Mouse (Mus musculus): Measurements from ENCODE around the gene Mtfp1. TPM values are rescaled to one million over a fixed set of nuclear protein-coding genes. Genes with fewer than 3 reads are reported as not detected.

The Mtfp1 gene
- total RNA-seq, 2 experiments from 2014 or later, result 115 to 136 TPM

GRCm38 (mm10) chr11:4093459-4094377 is 1.5 kb downstream of the Mtfp1 start:
- intact Hi-C loops (cut with DNase I), result loop anchor here (10.0 kb wide), 1 partner anchor 1001 kb away; the partner anchor contains the start of genes Ewsr1 and Rhbdd3
- DNase-seq, result no peak

- intact Hi-C loops (cut with DNase I), result no loop called here
- no peak for DNase-seq
Observed at GRCm38 (mm10) chr11:4087267-4087666, 8.0 kb downstream of the Mtfp1 start.

GRCm38 (mm10) chr11:4086246-4086645 is 9.0 kb downstream of the Mtfp1 start:
- intact Hi-C loops (cut with DNase I), result no loop called here
- no peak for DNase-seq

GRCm38 (mm10) chr11:4083316-4084078 is 11.7 kb downstream of the Mtfp1 start:
- DNase-seq, result peak; percentile 33 to 57
- intact Hi-C loops (cut with DNase I), result loop anchor here (1.0 kb wide), 2 partner anchors 30 to 82 kb away; no protein-coding TSS in a partner anchor

- peak; percentile 36 to 66 for DNase-seq
- intact Hi-C loops (cut with DNase I), result no loop called here
Observed at GRCm38 (mm10) chr11:4080219-4080618, 15.0 kb downstream of the Mtfp1 start.

GRCm38 (mm10) chr11:4078267-4078933 is 16.8 kb downstream of the Mtfp1 start:
- intact Hi-C loops (cut with DNase I), result no loop called here
- DNase-seq, result no peak

GRCm38 (mm10) chr11:4076633-4077032 is 18.6 kb downstream of the Mtfp1 start:
- intact Hi-C loops (cut with DNase I), result no loop called here
- DNase-seq, result peak; percentile 26 to 59

- DNase-seq, result no peak
- intact Hi-C loops (cut with DNase I), result no loop called here
Observed at GRCm38 (mm10) chr11:4069664-4070063, 25.6 kb downstream of the Mtfp1 start.

- DNase-seq, result no peak
- intact Hi-C loops (cut with DNase I), result no loop called here
Observed at GRCm38 (mm10) chr11:4064627-4065122, 30.6 kb downstream of the Mtfp1 start, which contains the start of gene Sec14l3. Gene Sec14l3, plus strand, starts transcription at chr11:4064841.

GRCm38 (mm10) chr11:4062981-4063380 is 32.3 kb downstream of the Mtfp1 start:
- DNase-seq, result no peak
- intact Hi-C loops (cut with DNase I), result no loop called here

GRCm38 (mm10) chr11:4062523-4062922 is 32.7 kb downstream of the Mtfp1 start:
- no peak for DNase-seq
- intact Hi-C loops (cut with DNase I), result no loop called here

- intact Hi-C loops (cut with DNase I), result no loop called here
- DNase-seq, result no peak
Observed at GRCm38 (mm10) chr11:4060866-4061575, 34.2 kb downstream of the Mtfp1 start.

GRCm38 (mm10) chr11:4053586-4053985 is 41.7 kb downstream of the Mtfp1 start:
- intact Hi-C loops (cut with DNase I), result loop anchor here (1.0 kb wide), 1 partner anchor 30 kb away; no protein-coding TSS in a partner anchor
- DNase-seq, result peak; percentile 57 to 70

- intact Hi-C loops (cut with DNase I), result no loop called here
- no peak for DNase-seq
Observed at GRCm38 (mm10) chr11:4048438-4048837, 46.8 kb downstream of the Mtfp1 start.

- DNase-seq, result no peak
- intact Hi-C loops (cut with DNase I), result no loop called here
Observed at GRCm38 (mm10) chr11:4047766-4048165, 47.5 kb downstream of the Mtfp1 start.

GRCm38 (mm10) chr11:4046526-4046925 is 48.7 kb downstream of the Mtfp1 start:
- DNase-seq, result no peak
- intact Hi-C loops (cut with DNase I), result no loop called here

- intact Hi-C loops (cut with DNase I), result no loop called here
- no peak for DNase-seq
Observed at GRCm38 (mm10) chr11:4043081-4043480, 52.2 kb downstream of the Mtfp1 start.

All from heart, postnatal 36 days (tissue).